Mouse (Mus musculus): Measurements from ENCODE around the gene Ghrh. TPM values are rescaled to one million over a fixed set of nuclear protein-coding genes. Genes with fewer than 3 reads are reported as not detected.

Ghrh gene
- polyA plus RNA-seq, 1 experiment: not detected

DNA sequence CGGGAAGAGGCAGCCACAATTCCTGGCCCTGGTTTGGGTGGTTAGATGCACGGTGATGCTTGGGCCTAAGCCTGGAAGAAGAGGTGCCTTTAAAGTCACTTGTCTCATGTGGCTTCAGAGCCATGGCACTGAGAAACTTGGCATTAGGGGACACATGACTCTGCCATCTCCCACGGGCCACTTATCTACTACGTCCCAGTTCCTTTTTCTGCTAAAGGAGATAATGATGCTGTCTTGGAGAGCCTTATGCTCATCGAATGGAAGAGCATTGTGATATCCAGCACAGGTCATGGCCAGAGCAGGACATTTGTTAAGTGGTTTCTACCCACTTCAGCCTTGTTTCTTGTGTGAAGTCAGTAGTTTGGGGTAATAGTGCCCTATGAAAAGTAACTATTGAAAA, 58.3 kb downstream of the Ghrh start:
- Histone ChIP-seq H3ac (ENCODE audit: control insufficient read depth, insufficient read length, low read depth) (no peak overlapping the region), H3K79me2 (ENCODE audit: control insufficient read depth, insufficient read depth) (peaks cover 50% of the 10 kb centered on the region), H3K4me3 (ENCODE audit: insufficient read depth, poor library complexity, severe bottlenecking) (no peak overlapping the region), H3K36me3 (ENCODE audit: control insufficient read depth, insufficient read depth) (peaks cover 94% of the 10 kb centered on the region), H3K79me3 (ENCODE audit: low read depth) (peaks cover 13% of the 10 kb centered on the region), H3K27me3 (ENCODE audit: control insufficient read depth, insufficient read depth, insufficient read length) (no peaks in the 10 kb centered on the region)
- no peak for TF ChIP-seq MAX (IDR thresholded peaks at IDR 0.05)
- TF ChIP-seq MYOD1 (IDR thresholded peaks at IDR 0.05; ENCODE audit: control insufficient read depth, insufficient read length, low read depth): no peak
- no peak for TF ChIP-seq CEBPB (IDR thresholded peaks at IDR 0.05; ENCODE audit: low read depth)
- no peak for TF ChIP-seq USF1 (IDR thresholded peaks at IDR 0.05; ENCODE audit: low read depth)
- TF ChIP-seq CTCF (IDR thresholded peaks at IDR 0.05; ENCODE audit: control insufficient read depth, insufficient read depth, insufficient read length): no peak
- TF ChIP-seq FOSL1 (IDR thresholded peaks at IDR 0.05; ENCODE audit: insufficient read depth, low read length, poor library complexity, severe bottlenecking): no peak
- no peak for TF ChIP-seq MYOG (IDR thresholded peaks at IDR 0.05; ENCODE audit: control insufficient read depth, extremely low read depth, insufficient read length)

DNA sequence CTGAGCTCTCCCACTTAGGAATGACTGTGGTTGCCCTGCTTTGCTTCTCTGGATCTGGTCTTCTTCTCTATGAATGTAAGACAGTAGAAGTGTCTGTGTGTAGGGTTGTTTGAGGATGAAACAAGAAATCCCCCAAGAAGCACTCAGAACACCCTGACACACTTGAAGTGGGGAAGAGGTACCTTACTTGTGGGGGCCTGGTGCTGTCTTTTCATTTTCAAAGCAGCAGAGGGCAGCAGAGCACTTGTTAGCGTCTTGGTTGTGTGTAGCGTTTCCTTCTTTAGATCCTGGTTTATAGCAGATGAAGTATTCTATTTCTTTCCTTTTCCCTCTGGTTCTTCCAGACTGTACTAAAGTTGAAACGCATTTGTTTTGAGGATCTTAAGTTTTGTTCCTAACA, 59.8 kb downstream of the Ghrh start:
- Histone ChIP-seq H3K79me3 (ENCODE audit: low read depth) (peaks cover 23% of the 10 kb centered on the region), H3K27me3 (ENCODE audit: control insufficient read depth, insufficient read depth, insufficient read length) (no peaks in the 10 kb centered on the region), H3K36me3 (ENCODE audit: control insufficient read depth, insufficient read depth) (peaks cover 93% of the 10 kb centered on the region), H3K4me3 (ENCODE audit: insufficient read depth, poor library complexity, severe bottlenecking) (no peak overlapping the region), H3K79me2 (ENCODE audit: control insufficient read depth, insufficient read depth) (peaks cover 65% of the 10 kb centered on the region), H3ac (ENCODE audit: control insufficient read depth, insufficient read length, low read depth) (no peak overlapping the region)
- no peak for TF ChIP-seq USF1 (IDR thresholded peaks at IDR 0.05; ENCODE audit: low read depth)
- TF ChIP-seq MYOG (IDR thresholded peaks at IDR 0.05; ENCODE audit: control insufficient read depth, extremely low read depth, insufficient read length): no peak
- no peak for TF ChIP-seq MYOD1 (IDR thresholded peaks at IDR 0.05; ENCODE audit: control insufficient read depth, insufficient read length, low read depth)
- no peak for TF ChIP-seq MAX (IDR thresholded peaks at IDR 0.05)
- TF ChIP-seq FOSL1 (IDR thresholded peaks at IDR 0.05; ENCODE audit: insufficient read depth, low read length, poor library complexity, severe bottlenecking): no peak
- TF ChIP-seq CEBPB (IDR thresholded peaks at IDR 0.05; ENCODE audit: low read depth): no peak
- no peak for TF ChIP-seq CTCF (IDR thresholded peaks at IDR 0.05; ENCODE audit: control insufficient read depth, insufficient read depth, insufficient read length)

DNA sequence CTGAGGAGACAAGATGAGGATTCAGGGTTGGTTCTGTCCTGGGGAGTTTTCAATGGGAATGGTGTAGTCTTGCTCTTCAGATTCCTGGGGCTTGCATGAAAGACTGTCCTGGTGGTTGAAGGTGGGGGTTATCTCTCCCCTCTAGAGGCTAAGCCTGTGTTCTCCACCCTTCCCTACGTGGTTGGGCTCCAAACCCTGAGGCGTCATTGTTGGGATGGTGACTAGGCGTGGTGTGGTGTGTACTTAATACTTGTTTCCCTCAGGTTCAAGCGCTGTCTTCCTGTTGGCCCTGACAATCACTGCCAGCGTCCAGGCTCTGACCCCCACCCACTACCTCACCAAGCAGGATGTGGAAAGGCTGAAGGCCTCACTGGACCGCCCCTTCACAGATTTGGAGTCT, 64.0 kb downstream of the Ghrh start:
- Histone ChIP-seq H3K4me3 (ENCODE audit: insufficient read depth, poor library complexity, severe bottlenecking) (no peak overlapping the region), H3K36me3 (ENCODE audit: control insufficient read depth, insufficient read depth) (peaks cover 58% of the 10 kb centered on the region), H3K79me3 (ENCODE audit: low read depth) (peaks cover 49% of the 10 kb centered on the region), H3K27me3 (ENCODE audit: control insufficient read depth, insufficient read depth, insufficient read length) (no peaks in the 10 kb centered on the region), H3K79me2 (ENCODE audit: control insufficient read depth, insufficient read depth) (peaks cover 88% of the 10 kb centered on the region), H3ac (ENCODE audit: control insufficient read depth, insufficient read length, low read depth) (no peak overlapping the region)
- TF ChIP-seq CTCF (IDR thresholded peaks at IDR 0.05; ENCODE audit: control insufficient read depth, insufficient read depth, insufficient read length) (no peak), USF1 (IDR thresholded peaks at IDR 0.05; ENCODE audit: low read depth) (no peak), MYOG (IDR thresholded peaks at IDR 0.05; ENCODE audit: control insufficient read depth, extremely low read depth, insufficient read length) (no peak), CEBPB (IDR thresholded peaks at IDR 0.05; ENCODE audit: low read depth) (no peak), MYOD1 (IDR thresholded peaks at IDR 0.05; ENCODE audit: control insufficient read depth, insufficient read length, low read depth) (no peak), MAX (IDR thresholded peaks at IDR 0.05) (no peak), FOSL1 (IDR thresholded peaks at IDR 0.05; ENCODE audit: insufficient read depth, low read length, poor library complexity, severe bottlenecking) (no peak)

Other genes with a start within 250 kb of the Ghrh start
- 30.2 TPM for gene Samhd1, start 212.2 kb downstream of the Ghrh start, polyA plus RNA-seq (2012; fragmentation: generic; extraction: Trizol)
- 7.7 TPM for gene Rbl1, start 143.0 kb downstream of the Ghrh start, polyA plus RNA-seq (2012; fragmentation: generic; extraction: Trizol)
- 210 TPM for gene Rpn2, start 68.5 kb downstream of the Ghrh start, polyA plus RNA-seq (2012; fragmentation: generic; extraction: Trizol)
- gene Mroh8, start 68.0 kb downstream of the Ghrh start, polyA plus RNA-seq (2012; fragmentation: generic; extraction: Trizol): 0.13 TPM
- gene Manbal, start 20.1 kb upstream of the Ghrh start, polyA plus RNA-seq (2012; fragmentation: generic; extraction: Trizol): 51.1 TPM
- gene Src, start 70.9 kb upstream of the Ghrh start, polyA plus RNA-seq (2012; fragmentation: generic; extraction: Trizol): 29.3 TPM
- 1.3 TPM for gene Nnat, start 212.6 kb upstream of the Ghrh start, polyA plus RNA-seq (2012; fragmentation: generic; extraction: Trizol)
- gene Blcap, start 223.8 kb upstream of the Ghrh start, polyA plus RNA-seq (2012; fragmentation: generic; extraction: Trizol): 25.2 TPM

All from C2C12 (cell line).